Mouse (Mus musculus) adrenal gland, adult 10 weeks (tissue): ENCODE measurements around the gene Clcn2. TPM values are rescaled to one million over a fixed set of nuclear protein-coding genes. Genes with fewer than 3 reads are reported as not detected.

Source experiments
- polyA plus RNA-seq: library from polyadenylated mRNA; stranded (reverse); fragments of 350-450 nt; fragmentation: Illumina TruSeq; extraction: RNeasy Lipid Tissue Mini Kit (QIAGEN cat#74804); gene quantifications from one replicate; pipeline ENCODE4 v1.2.3, GENCODE M21; 2014; ENCODE audit warnings: low read depth, low replicate concordance

Clcn2 gene
- 1.3 TPM for polyA plus RNA-seq

DNA sequence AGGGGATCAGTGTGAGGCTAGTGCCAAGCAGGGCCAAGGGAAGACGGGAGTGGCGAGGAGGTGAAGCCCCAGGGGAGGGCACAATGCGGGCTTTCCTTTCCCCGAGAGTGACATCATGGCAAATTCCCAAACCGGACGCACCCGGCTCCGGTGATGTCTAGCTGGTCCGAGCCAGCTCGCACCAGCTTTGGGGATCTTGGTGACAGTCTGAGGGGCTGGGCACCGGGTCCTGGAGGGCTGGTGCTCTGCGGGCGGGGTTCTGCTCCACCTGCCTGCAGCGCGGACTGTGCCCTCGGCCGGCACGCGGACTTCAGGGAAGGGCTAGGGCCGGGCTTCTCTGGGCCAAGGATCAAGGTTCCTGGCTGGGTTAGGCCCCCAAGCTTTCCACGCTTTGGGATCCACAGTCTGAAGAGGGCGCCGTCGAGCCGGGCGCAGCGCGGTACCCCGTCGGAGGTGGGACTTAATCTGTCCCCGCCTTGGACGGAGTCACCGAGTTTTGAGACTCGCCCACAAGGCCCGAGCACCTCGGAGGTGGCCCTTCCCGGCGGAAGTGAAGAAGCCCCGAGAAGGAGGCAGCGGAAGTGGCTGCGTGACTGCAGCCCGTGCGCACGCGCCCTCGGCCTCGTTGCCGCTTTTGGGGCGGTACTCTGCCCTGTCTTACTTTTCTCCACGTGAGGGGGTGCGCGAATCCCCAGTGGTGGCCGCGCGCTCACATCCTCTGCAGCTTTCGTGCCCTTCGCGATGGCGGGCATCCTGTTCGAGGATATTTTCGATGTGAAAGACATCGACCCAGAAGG lies at the start of gene Clcn2, which contains the start of gene Polr2h:
TSS of gene Clcn2 (minus strand) at position 566 of the 797 bp plus-strand sequence.
TSS of gene Polr2h (plus strand) at position 485 of the 797 bp plus-strand sequence.

DNA sequence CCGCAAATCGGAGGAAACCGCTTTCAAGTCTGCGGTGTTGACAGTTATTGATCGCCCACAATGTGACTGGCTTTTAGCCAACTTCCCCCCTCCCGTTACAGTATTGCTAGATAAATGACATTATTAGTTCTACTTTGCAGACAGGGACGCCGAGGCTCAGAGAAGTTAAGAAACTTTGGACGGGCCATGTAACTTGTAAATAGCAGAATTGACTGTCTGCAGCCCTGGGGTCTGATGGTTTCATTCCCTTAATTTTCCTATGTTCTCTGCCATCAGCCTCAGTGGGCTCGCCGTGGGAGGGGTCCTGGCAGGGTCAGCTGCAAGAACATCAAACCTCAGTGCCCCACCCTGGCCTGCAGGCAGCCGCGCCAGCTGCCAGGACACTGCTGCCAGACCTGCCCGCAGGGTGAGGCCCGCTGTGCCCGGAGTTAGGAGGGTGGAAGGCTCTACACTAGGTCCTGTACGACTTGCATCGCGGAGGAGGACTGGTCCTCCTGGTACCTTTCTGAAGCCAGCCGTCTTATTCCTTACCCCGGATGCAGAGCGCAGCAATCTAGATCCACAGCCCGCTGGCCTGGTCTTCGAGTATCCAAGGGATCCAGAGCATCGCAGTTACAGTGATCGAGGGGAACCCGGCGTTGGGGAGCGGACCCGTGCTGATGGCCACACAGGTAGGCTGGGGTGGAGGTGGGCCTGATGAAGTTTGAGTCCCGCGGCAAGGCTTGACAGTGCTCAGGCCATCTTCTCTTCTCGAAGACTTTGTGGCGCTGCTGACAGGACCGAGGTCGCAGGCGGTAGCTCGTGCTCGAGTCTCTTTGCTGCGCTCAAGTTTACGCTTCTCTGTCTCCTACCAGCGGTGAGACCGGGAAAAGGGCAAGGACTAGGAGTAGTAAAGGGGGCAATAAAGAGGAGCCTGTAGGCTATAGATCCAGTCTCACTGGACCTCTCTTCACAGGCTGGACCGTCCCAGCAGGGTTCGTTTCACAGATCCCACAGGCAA lies 16.5 kb upstream of the Clcn2 start, which contains the start of gene Thpo:
TSS of gene Thpo (minus strand) at position 781 of the 1,000 bp plus-strand sequence.

DNA sequence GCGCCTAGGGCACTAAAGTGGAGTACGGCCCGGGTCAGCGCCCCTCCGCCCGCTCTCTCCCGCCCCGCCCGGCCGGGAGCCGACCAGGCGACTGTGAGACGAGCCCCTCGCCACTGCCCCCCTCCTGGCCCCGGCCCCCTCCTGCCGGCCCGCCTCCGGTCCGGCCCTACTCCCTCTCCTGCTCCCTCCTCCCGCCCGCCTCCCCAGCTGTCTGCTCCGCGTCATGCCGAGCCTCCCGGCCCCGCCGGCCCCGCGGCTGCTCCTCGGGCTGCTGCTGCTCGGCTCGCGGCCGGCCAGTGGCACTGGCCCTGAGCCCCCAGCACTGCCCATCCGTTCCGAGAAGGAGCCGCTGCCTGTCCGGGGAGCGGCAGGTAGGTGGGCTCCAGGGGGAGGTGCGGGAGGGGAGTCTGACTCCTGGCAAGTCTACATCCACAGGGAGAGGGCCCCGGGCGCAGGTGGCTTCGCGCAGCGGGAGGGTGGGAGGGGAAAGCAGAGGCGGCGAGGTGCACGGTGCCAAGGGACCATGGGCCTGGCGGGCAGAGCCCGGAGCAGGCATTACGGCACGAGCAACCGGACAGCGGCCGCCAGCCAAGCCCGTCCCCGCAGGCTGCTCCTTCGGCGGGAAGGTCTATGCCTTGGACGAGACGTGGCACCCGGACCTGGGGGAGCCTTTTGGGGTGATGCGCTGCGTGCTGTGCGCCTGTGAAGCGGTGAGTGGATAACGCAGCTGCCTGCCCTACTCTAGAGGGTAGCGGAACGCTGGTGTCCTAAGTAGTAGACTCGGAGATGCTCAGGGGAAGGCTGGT lies 15.6 kb upstream of the Clcn2 start, which contains the start of gene Chrd:
TSS of gene Chrd (plus strand) at position 203 of the 806 bp plus-strand sequence.

DNA sequence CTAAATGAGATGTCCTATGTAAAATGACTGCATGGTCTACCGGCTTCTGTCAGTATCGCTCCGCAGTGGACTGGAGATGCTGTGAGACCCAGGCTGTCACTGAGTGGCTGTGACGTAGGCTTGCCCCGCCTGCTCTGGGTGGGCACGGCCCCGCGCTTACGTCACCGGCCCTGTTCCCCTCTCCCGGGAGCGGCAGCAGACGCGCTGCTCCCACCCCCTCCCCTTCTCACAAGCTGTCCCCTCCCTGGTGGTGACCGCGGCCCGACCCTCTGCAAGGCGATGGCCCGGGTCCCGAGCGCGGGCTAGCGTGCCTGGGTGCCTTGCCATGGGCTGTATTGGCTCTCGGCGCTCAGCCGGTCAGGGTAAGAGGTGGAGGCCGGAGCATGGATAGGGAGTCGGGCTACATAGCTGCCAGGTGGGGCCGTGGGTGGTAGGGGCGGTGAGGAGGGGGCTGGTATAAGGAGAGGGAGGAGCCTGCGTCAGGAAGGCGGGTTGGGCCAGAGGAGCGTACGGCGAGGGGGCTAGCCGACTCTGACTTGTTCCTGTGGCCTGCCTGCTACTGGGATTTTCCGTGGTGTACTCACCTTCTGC lies 24.3 kb downstream of the Clcn2 start, which contains the start of gene Fam131a:
TSS of gene Fam131a (plus strand) at position 131 of the 591 bp plus-strand sequence.

DNA sequence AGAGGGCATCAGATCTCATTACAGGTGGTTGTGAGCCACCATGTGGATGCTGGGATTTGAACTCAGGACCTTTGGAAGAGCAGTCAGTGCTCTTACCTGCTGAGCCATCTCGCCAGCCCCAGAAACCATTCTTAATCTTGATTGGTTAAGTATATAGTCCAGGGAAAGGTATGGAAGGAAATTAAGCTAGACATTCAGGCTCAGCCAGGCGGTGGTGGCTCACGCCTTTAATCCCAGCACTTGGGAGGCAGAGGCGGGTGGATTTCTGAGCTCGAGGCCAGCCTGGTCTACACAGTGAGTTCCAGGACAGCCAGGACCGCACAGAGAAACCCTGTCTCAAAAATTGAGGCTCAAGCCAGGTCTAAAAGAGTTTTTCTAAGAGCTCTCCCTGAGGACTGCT lies 49.5 kb downstream of the Clcn2 start, which contains the start of gene Eif4g1:
TSS of gene Eif4g1 (plus strand) at position 301 of the 400 bp plus-strand sequence.

Other genes with a start within 250 kb of the Clcn2 start
- 12.4 TPM for gene Eif2b5, start 218.9 kb downstream of the Clcn2 start, polyA plus RNA-seq
- gene Dvl3, start 200.8 kb downstream of the Clcn2 start, polyA plus RNA-seq, result 18.4 TPM
- gene Ap2m1, start 182.3 kb downstream of the Clcn2 start, polyA plus RNA-seq, result 132 TPM
- 17.7 TPM for gene Abcf3, start 169.2 kb downstream of the Clcn2 start, polyA plus RNA-seq
- gene Vwa5b2, start 128.3 kb downstream of the Clcn2 start, polyA plus RNA-seq, result not detected
- gene Eef1akmt4, start 106.2 kb downstream of the Clcn2 start, polyA plus RNA-seq, result 1.1 TPM
- not detected for gene Gm49333, start 106.1 kb downstream of the Clcn2 start, polyA plus RNA-seq
- 8.6 TPM for gene Alg3, start 106.0 kb downstream of the Clcn2 start, polyA plus RNA-seq
- 1.7 TPM for gene Camk2n2, start 96.5 kb downstream of the Clcn2 start, polyA plus RNA-seq
- gene Ece2, start 87.9 kb downstream of the Clcn2 start, polyA plus RNA-seq, result 2.4 TPM
- gene Psmd2, start 66.1 kb downstream of the Clcn2 start, polyA plus RNA-seq, result 113 TPM
- 151 TPM for gene Eif4g1, start 49.4 kb downstream of the Clcn2 start, polyA plus RNA-seq
- 0.35 TPM for gene Fam131a, start 24.5 kb downstream of the Clcn2 start, polyA plus RNA-seq
- 43.4 TPM for gene Polr2h, start 81 bp downstream of the Clcn2 start, polyA plus RNA-seq
- gene Chrd, start 15.4 kb upstream of the Clcn2 start, polyA plus RNA-seq, result 1.2 TPM
- gene Thpo, start 16.8 kb upstream of the Clcn2 start, polyA plus RNA-seq, result not detected